Mouse (Mus musculus) neural tube, embryonic 14.5 days (tissue): ENCODE measurements at regions not wholly inside any gene's neighbourhood (a gene's known extent, or its start where the extent isn't known, plus 50 kb on each side); places are given as distances from the start of the nearest gene placed in this dataset.

Experiments used
- ATAC-seq: fragments of 200-750 bp; cut with Nextera tagmentation; 2 replicates; pipeline ENCODE4 v1.8.0; 2017; ENCODE audit warnings: low read depth, mild to moderate bottlenecking, moderate TSS enrichment, moderate library complexity
- H3K27ac ChIP-seq: fragments of 300-500 bp; sonication (generic); 2 replicates; pipeline ENCODE4 v1.5.1; 2014; ENCODE audit warnings: low read depth, mild to moderate bottlenecking, control low read depth, low read length, moderate library complexity, mixed read lengths
- H3K27me3 ChIP-seq: fragments of 300-500 bp; sonication (generic); 2 replicates; pipeline ENCODE4 v1.6.1; 2014; ENCODE audit warnings: low read length; ENCODE audit not compliant: control insufficient read depth, insufficient read depth
- H3K36me3 ChIP-seq: fragments of 300-500 bp; sonication (generic); 2 replicates; pipeline ENCODE4 v1.6.1; 2014; ENCODE audit warnings: low read length, mixed read lengths; ENCODE audit not compliant: control insufficient read depth, insufficient read depth
- H3K4me1 ChIP-seq: fragments of 300-500 bp; sonication (generic); 2 replicates; pipeline ENCODE4 v1.6.1; 2014; ENCODE audit warnings: low read length; ENCODE audit not compliant: control insufficient read depth, insufficient read depth
- H3K4me2 ChIP-seq: fragments of 300-500 bp; sonication (generic); 2 replicates; pipeline ENCODE4 v1.6.1; 2014; ENCODE audit warnings: mild to moderate bottlenecking, low read depth, low read length, control low read depth
- H3K4me3 ChIP-seq: fragments of 300-500 bp; sonication (generic); 2 replicates; pipeline ENCODE4 v1.5.1; 2014; ENCODE audit warnings: low read depth, low read length, control low read depth, mixed read lengths
- H3K9ac ChIP-seq: fragments of 300-500 bp; sonication (generic); replicated peaks from 2 replicates; pipeline ENCODE4 v1.6.1; 2014; ENCODE audit warnings: low read depth, mild to moderate bottlenecking, control low read depth, low read length, mixed read lengths
- H3K9me3 ChIP-seq: fragments of 300-500 bp; sonication (generic); 2 replicates; pipeline ENCODE4 v1.6.1; 2016; ENCODE audit warnings: low read length; ENCODE audit not compliant: control insufficient read depth
- WGBS: fragments of 180-500 bp; shearing (Covaris S2); extraction: QIAGEN DNeasy Blood & Tissue Kit; methylation state at CpG from one replicate; pipeline ENCODE4 v1.1.7; 2014; 5-methylcytosine and 5-hydroxymethylcytosine counted together

DNA sequence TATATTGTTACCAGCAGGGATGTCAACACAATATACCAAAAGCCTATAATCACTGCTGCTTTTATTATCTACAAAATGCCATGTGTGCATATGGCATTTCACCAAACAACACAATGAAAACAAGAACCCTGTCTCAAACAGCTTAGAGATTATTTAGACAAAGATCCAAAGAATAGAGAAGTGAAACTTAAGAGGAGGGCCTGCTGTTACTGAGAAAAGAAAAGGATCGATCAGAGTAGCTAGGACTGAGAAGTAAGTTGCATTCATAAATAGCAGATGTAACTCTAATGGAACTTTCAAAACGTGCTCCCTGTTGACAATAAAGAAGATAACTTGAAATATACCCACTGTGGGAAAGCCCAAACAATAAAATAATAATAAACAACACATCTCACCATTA is 203.3 kb downstream of the Dnajb9 start:
- ATAC-seq = no peak
- no peak overlapping the region for H3K4me2 ChIP-seq
- no peak overlapping the region for H3K27ac ChIP-seq
- 75% methylated on average over 2 of the region's 2 CpGs for WGBS
- no peaks in the 10 kb centered on the region for H3K9me3 ChIP-seq
- no peak overlapping the region for H3K4me3 ChIP-seq
- H3K27me3 ChIP-seq = no peaks in the 10 kb centered on the region
- H3K9ac ChIP-seq = no peak overlapping the region
- no peaks in the 10 kb centered on the region for H3K36me3 ChIP-seq
- no peaks in the 10 kb centered on the region for H3K4me1 ChIP-seq

DNA sequence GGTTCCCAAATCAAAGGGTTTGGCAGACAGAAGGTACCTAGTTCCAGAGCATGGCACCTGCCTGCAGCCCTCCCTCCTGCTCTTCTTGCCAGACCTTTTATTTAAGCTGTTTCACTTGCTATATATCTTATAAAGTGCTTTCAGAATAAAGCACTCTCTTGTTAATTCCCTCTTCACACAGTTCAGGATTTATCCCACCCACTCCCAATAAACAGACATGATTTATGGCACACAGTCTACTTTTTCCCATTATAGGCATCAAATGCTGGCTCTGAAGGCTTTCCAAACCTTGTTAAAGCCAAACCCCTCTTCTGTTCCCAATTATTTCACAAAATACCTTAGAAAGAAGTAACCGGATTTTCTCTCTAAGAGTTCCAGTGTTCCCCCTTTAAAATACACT is 226.6 kb downstream of the Dnajb9 start:
- 58% methylated on average over 1 of the region's 1 CpGs for WGBS

DNA sequence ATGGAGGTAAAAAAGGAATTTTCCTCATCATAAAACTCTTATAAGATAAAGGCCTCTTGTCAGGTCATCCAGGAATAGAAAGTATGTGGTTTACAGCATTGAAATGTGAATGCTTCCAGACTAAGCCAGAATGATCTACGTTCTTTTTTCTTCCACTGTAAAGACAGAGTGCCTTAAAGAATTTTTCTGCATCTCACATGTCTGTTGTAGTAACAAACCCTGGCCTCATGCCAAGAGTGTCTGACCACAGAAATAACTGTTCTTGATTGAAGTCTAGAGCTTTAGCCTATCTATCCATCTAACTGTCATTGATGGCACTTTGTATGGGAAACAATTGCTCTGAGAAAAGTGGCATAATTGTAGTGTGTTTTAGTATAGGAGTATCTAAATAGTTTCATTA is 246.2 kb downstream of the Dnajb9 start:
- Histone ChIP-seq H3K9me3 (no peaks in the 10 kb centered on the region), H3K36me3 (no peaks in the 10 kb centered on the region), H3K4me1 (no peaks in the 10 kb centered on the region), H3K4me3 (no peak overlapping the region), H3K9ac (no peak overlapping the region), H3K4me2 (no peak overlapping the region), H3K27ac (no peak overlapping the region), H3K27me3 (no peaks in the 10 kb centered on the region)
- no peak for ATAC-seq
- 51% methylated on average over 1 of the region's 1 CpGs for WGBS

More for the DNA sequence above, 226.6 kb downstream of the Dnajb9 start:
- Histone ChIP-seq H3K9me3 (no peaks in the 10 kb centered on the region), H3K36me3 (no peaks in the 10 kb centered on the region), H3K4me2 (no peak overlapping the region), H3K9ac (no peak overlapping the region), H3K27me3 (no peaks in the 10 kb centered on the region), H3K4me3 (no peak overlapping the region), H3K4me1 (no peaks in the 10 kb centered on the region), H3K27ac (no peak overlapping the region)
- peak; percentile 66 for ATAC-seq

DNA sequence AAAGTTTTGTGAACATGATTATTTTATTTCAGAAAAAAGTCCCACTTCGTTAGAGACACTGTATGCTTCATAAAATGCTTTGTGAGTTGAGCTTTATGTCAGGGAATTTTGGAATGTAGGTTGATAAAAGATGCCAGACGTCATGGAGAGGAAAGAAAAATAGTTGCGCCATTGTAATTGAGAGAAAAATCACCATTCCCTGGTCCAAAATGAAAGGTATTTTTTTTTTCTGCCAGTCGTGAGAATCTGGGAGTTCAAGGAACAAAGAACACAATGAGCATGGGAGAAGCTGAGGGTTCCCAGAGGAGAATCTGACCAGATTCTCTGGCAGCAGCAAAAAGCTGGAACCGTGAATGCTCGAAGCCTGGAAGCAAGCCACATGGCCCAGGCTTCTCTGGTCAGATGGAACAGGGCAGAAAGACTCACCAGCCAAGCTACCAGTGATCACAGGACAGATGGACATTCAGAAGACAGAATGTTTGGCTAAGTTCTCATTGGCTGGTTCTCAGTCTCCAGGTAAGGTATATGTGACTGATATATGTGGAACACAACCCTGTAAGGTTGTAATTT is 247.5 kb downstream of the Dnajb9 start:
- no peaks in the 10 kb centered on the region for H3K36me3 ChIP-seq
- no peaks in the 10 kb centered on the region for H3K9me3 ChIP-seq
- no peak overlapping the region for H3K4me3 ChIP-seq
- no peak overlapping the region for H3K9ac ChIP-seq
- 74% methylated on average over 6 of the region's 6 CpGs for WGBS
- H3K4me2 ChIP-seq = no peak overlapping the region
- H3K27ac ChIP-seq = no peak overlapping the region
- H3K4me1 ChIP-seq = no peaks in the 10 kb centered on the region
- no peaks in the 10 kb centered on the region for H3K27me3 ChIP-seq
- no peak for ATAC-seq

DNA sequence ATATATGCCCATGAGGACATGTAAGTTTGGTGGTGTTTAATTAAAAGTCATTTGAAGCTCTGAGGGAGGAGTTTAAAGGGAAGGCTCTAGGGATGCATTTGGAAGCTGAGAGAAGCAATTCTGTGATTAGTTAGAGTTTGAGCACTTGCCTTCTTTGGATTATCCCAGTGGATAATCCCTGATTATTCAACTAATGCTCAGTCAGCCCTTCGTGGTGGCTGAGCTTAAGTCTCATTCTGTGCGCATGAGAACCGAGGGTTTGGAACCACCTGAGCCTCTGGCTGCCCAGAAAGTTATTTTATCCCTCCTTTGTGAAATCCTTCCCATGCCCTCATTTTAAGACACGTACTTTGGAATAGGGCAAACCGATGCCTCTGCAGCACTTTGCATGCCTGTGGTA is 285.9 kb downstream of the Dnajb9 start:
- H3K4me1 ChIP-seq = no peaks in the 10 kb centered on the region
- H3K9ac ChIP-seq = no peak overlapping the region
- 77% methylated on average over 5 of the region's 5 CpGs for WGBS

DNA sequence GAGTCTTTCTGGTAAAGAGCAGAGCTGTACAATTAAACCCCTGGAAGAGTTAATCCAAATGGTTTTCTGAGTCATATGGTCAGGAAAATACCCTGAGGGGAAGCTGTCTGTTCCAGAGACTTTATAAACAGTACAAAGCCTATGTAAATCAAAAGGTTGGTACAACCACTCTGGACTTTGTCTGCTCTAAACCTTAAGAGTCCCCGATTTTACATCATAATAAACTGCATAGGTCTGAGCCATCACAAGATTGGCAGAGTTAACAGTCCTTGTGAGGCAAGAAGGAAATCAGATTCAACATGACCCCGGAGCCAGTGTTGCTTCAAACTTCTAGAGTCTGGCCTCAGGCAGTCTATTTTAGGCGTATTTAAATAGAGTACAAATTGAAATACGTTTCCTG is 289.7 kb downstream of the Dnajb9 start:
- Histone ChIP-seq H3K36me3 (no peaks in the 10 kb centered on the region), H3K4me3 (no peak overlapping the region), H3K4me2 (no peak overlapping the region), H3K27me3 (no peaks in the 10 kb centered on the region), H3K9ac (no peak overlapping the region), H3K27ac (no peak overlapping the region), H3K4me1 (no peaks in the 10 kb centered on the region), H3K9me3 (no peaks in the 10 kb centered on the region)
- 77% methylated on average over 4 of the region's 4 CpGs for WGBS
- ATAC-seq = no peak

More for the DNA sequence above, 285.9 kb downstream of the Dnajb9 start:
- H3K4me2 ChIP-seq = no peak overlapping the region
- no peak overlapping the region for H3K27ac ChIP-seq
- H3K36me3 ChIP-seq = no peaks in the 10 kb centered on the region
- no peaks in the 10 kb centered on the region for H3K27me3 ChIP-seq
- no peaks in the 10 kb centered on the region for H3K9me3 ChIP-seq
- H3K4me3 ChIP-seq = no peak overlapping the region
- no peak for ATAC-seq

DNA sequence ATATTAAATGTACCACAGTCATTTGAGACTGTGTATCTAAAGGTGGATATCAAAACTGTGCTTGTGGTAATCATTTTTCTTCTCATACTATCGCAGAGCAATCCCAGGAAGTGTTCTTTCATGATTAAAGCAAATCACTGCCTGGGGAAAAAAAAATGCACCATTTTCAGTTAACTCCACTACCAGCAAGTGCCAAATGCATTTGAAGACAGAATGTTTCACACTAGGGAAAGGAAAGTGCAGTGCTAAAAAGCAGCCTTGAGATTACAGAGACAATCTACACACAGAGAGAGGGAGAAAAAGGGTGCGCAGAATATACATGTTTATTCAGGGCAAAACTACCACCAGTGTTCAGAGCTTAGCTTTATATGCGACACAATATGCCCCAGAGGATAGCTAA is 291.0 kb downstream of the Dnajb9 start:
- H3K9me3 ChIP-seq = no peaks in the 10 kb centered on the region
- ATAC-seq = no peak
- H3K4me2 ChIP-seq = no peak overlapping the region
- no peak overlapping the region for H3K27ac ChIP-seq
- no peak overlapping the region for H3K4me3 ChIP-seq
- no peaks in the 10 kb centered on the region for H3K36me3 ChIP-seq
- H3K27me3 ChIP-seq = no peaks in the 10 kb centered on the region
- no peaks in the 10 kb centered on the region for H3K4me1 ChIP-seq
- WGBS = 54% methylated on average over 3 of the region's 3 CpGs
- no peak overlapping the region for H3K9ac ChIP-seq

DNA sequence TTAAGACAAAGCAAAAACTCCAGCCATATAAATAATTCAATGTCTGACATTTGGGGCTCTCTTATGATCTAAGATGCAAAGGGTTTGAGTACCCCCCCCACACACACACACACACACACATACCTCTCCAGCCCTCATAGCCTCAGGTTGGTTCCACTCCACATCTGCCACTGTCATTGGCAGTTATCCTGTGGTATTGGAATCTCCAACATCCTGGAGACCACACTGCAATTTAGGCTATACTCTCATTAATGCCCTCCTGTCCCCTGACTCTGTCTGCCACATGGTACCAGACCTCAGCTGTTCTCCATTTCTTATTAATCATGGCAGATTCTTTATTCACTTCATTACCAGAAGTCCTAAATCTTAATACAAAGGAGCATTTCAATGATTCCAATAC is 293.3 kb downstream of the Dnajb9 start:
- no peak overlapping the region for H3K9ac ChIP-seq
- no peaks in the 10 kb centered on the region for H3K36me3 ChIP-seq
- no peaks in the 10 kb centered on the region for H3K9me3 ChIP-seq
- ATAC-seq = peak; percentile 28; the same call in 1 of the 2 replicates
- H3K4me1 ChIP-seq = no peaks in the 10 kb centered on the region
- no peak overlapping the region for H3K27ac ChIP-seq
- H3K27me3 ChIP-seq = no peaks in the 10 kb centered on the region
- H3K4me2 ChIP-seq = no peak overlapping the region
- no peak overlapping the region for H3K4me3 ChIP-seq

DNA sequence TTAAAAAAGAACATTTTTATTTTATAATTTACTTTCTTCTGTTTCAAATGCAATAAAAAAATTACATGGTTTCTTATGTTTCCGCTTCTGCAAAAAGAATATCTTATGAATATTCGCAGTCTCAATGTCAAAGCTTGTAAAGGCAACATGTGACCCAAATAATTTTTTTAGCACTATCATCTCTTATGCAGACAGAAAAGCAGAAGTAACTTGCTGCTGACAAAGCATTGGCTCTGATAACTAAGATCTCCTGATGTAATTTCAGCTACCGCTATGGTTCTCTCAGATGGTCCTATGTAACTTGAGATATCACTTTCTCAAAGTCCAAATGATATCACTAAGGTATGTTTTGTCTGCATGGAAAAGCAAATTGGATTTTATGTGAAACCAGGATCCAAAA is 310.9 kb downstream of the Dnajb9 start:
- Histone ChIP-seq H3K36me3 (no peaks in the 10 kb centered on the region), H3K4me2 (no peak overlapping the region), H3K4me1 (no peaks in the 10 kb centered on the region), H3K9ac (no peak overlapping the region), H3K27ac (no peak overlapping the region), H3K27me3 (no peaks in the 10 kb centered on the region), H3K4me3 (no peak overlapping the region), H3K9me3 (no peaks in the 10 kb centered on the region)
- 93% methylated on average over 3 of the region's 3 CpGs for WGBS
- ATAC-seq = no peak

DNA sequence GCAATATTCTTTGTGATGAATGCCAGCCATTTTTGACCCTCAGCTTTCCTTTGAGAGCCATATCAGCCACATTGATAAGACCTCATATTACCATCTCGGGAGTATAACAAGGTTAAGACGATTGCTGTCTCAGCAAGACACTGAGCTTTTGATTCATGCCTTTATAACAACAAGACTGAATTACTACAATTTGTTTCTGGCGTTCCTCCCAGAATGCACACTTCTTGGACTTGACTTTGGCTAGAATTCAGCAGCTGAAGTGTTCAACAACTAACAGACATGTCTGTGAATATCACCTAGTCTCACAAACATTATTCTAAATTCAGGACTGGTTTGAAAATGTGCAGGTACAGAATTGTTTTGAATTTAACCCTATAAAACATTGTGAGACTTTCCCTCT is 324.5 kb downstream of the Dnajb9 start:
- no peak overlapping the region for H3K27ac ChIP-seq
- no peak for ATAC-seq
- H3K9ac ChIP-seq = no peak overlapping the region
- no peaks in the 10 kb centered on the region for H3K27me3 ChIP-seq
- H3K4me2 ChIP-seq = no peak overlapping the region
- H3K4me3 ChIP-seq = no peak overlapping the region
- no peaks in the 10 kb centered on the region for H3K4me1 ChIP-seq
- 53% methylated on average over 3 of the region's 3 CpGs for WGBS
- no peaks in the 10 kb centered on the region for H3K9me3 ChIP-seq
- no peaks in the 10 kb centered on the region for H3K36me3 ChIP-seq
